Mouse (Mus musculus) erythroid progenitor cell, adult 5-6 weeks (primary cell): ENCODE results near the gene Bach2. TPM values are rescaled to one million over a fixed set of nuclear protein-coding genes. Genes with fewer than 3 reads are reported as not detected.

Experiments used
- ATAC-seq: replicated peaks from 2 replicates; pipeline ENCODE4 v1.8.0; 2016; ENCODE audit warnings: moderate number of reproducible peaks, mild to moderate bottlenecking, moderate TSS enrichment, inconsistent platforms; ENCODE audit not compliant: poor library complexity, low FRiP score, severe bottlenecking
- total RNA-seq, 2 experiments: library from RNA; stranded (forward) in 1 of 2; stranded (reverse) in 1 of 2; fragments of 150-400 nt in 1 of 2; fragments of 186-747, 209-891 nt in 1 of 2; gene quantifications; 2 replicates each; pipeline versions ENCODE4 v1.2.3 to v1.2.4; 2015 to 2017; ENCODE audit warnings: low replicate concordance in 2 of 2

Gene Bach2
- total RNA-seq, 2 experiments from 2014 or later = 2.1 to 14.7 TPM

- ATAC-seq = no peak
Observed at GRCm38 (mm10) chr4:32533735-32534134, 295.1 kb downstream of the Bach2 start.

GRCm38 (mm10) chr4:32535626-32536025 lies 297.0 kb downstream of the Bach2 start:
- no peak for ATAC-seq

GRCm38 (mm10) chr4:32536870-32537508 lies 298.4 kb downstream of the Bach2 start:
- no peak for ATAC-seq

GRCm38 (mm10) chr4:32538088-32538487 lies 299.5 kb downstream of the Bach2 start:
- ATAC-seq = no peak

- no peak for ATAC-seq
Observed at GRCm38 (mm10) chr4:32538488-32538887, 299.9 kb downstream of the Bach2 start.

GRCm38 (mm10) chr4:32538987-32539386 lies 300.4 kb downstream of the Bach2 start:
- ATAC-seq = no peak

GRCm38 (mm10) chr4:32544821-32545545 lies 306.4 kb downstream of the Bach2 start:
- no peak for ATAC-seq

- ATAC-seq = no peak
Observed at GRCm38 (mm10) chr4:32545548-32545947, 306.9 kb downstream of the Bach2 start.

- no peak for ATAC-seq
Observed at GRCm38 (mm10) chr4:32549150-32549549, 310.5 kb downstream of the Bach2 start.

- ATAC-seq = no peak
Observed at GRCm38 (mm10) chr4:32551337-32551736, 312.7 kb downstream of the Bach2 start.

- ATAC-seq = no peak
Observed at GRCm38 (mm10) chr4:32555506-32555905, 316.9 kb downstream of the Bach2 start.

- no peak for ATAC-seq
Observed at GRCm38 (mm10) chr4:32560246-32560645, 321.6 kb downstream of the Bach2 start.

- no peak for ATAC-seq
Observed at GRCm38 (mm10) chr4:32560724-32561554, 322.3 kb downstream of the Bach2 start.

GRCm38 (mm10) chr4:32561555-32562095 lies 323.0 kb downstream of the Bach2 start:
- no peak for ATAC-seq

- no peak for ATAC-seq
Observed at GRCm38 (mm10) chr4:32562319-32563115, 323.9 kb downstream of the Bach2 start.

GRCm38 (mm10) chr4:32564416-32564815 lies 325.8 kb downstream of the Bach2 start:
- ATAC-seq = no peak

- no peak for ATAC-seq
Observed at GRCm38 (mm10) chr4:32564918-32565317, 326.3 kb downstream of the Bach2 start.

- no peak for ATAC-seq
Observed at GRCm38 (mm10) chr4:32569054-32569453, 330.4 kb downstream of the Bach2 start.
